Mouse (Mus musculus) liver, adult 2 months (tissue): ENCODE results near the gene Il4. TPM values are rescaled to one million over a fixed set of nuclear protein-coding genes. Genes with fewer than 3 reads are reported as not detected.

Source experiments
- DNase-seq: peaks from one replicate; pipeline ENCODE4 v3.0.0-alpha.2; 2011; ENCODE audit warnings: low read depth, low spot score; ENCODE audit errors: extremely low read depth
- H3K27ac ChIP-seq: fragments of 200-500 bp; replicated peaks from 2 replicates; pipeline ENCODE4 v1.5.1; 2012; ENCODE audit warnings: low read depth, mild to moderate bottlenecking, control low read depth, inconsistent platforms, low read length; ENCODE audit not compliant: insufficient read depth
- H3K27me3 ChIP-seq: fragments of 200-500 bp; 2 replicates; pipeline ENCODE4 v1.6.1; 2012; ENCODE audit warnings: mild to moderate bottlenecking, moderate library complexity, low read length, inconsistent platforms; ENCODE audit not compliant: control insufficient read depth, insufficient read depth
- H3K36me3 ChIP-seq: fragments of 200-500 bp; 2 replicates; pipeline ENCODE4 v1.6.1; 2012; ENCODE audit warnings: low read length, inconsistent platforms; ENCODE audit not compliant: control insufficient read depth, insufficient read depth
- H3K4me1 ChIP-seq: fragments of 200-500 bp; 2 replicates; pipeline ENCODE4 v1.6.1; 2011; ENCODE audit warnings: low read length; ENCODE audit not compliant: control insufficient read depth, insufficient read depth
- H3K4me3 ChIP-seq: fragments of 200-500 bp; 2 replicates; pipeline ENCODE4 v1.5.1; 2011; ENCODE audit warnings: low read depth, mild to moderate bottlenecking, control low read depth, low read length, moderate library complexity; ENCODE audit not compliant: insufficient read depth
- H3K79me2 ChIP-seq: fragments of 200-500 bp; 2 replicates; pipeline ENCODE4 v1.6.1; 2012; ENCODE audit warnings: inconsistent platforms, mild to moderate bottlenecking, low read length, moderate library complexity; ENCODE audit not compliant: control insufficient read depth, insufficient read depth
- H3K9ac ChIP-seq: fragments of 200-500 bp; 2 replicates; pipeline ENCODE4 v1.6.1; 2012; ENCODE audit warnings: low read depth, mild to moderate bottlenecking, control low read depth, inconsistent platforms, low read length
- CTCF ChIP-seq: fragments of 200-500 bp; IDR thresholded peaks from 2 replicates; pipeline ENCODE4 v1.5.1; 2011; ENCODE audit warnings: low read depth, low read length, control low read depth
- POLR2A ChIP-seq: fragments of 200-500 bp; IDR thresholded peaks from 2 replicates; pipeline ENCODE4 v1.6.1; 2011; ENCODE audit warnings: low read length, control low read depth; ENCODE audit not compliant: insufficient read depth; ENCODE audit errors: extremely low read depth
- WGBS: fragments of 180-500 bp; shearing (Covaris S2); methylation state at CpG from one replicate; pipeline ENCODE4 v1.1.7; 2018; 5-methylcytosine and 5-hydroxymethylcytosine counted together
- polyA plus RNA-seq: library from polyadenylated mRNA; depleted of rRNA; stranded (reverse); fragments of >200 nt; gene quantifications from 2 replicates; pipeline ENCODE4 v1.2.3, GENCODE M21; 2012
- total RNA-seq: library from RNA; depleted of rRNA; stranded (reverse); fragments of >200 nt; gene quantifications from 2 replicates; pipeline ENCODE4 v1.2.3, GENCODE M21; 2014

Il4 gene
- total and polyA plus RNA-seq, 2 experiments: 0.17 TPM; not detected in 1

DNA sequence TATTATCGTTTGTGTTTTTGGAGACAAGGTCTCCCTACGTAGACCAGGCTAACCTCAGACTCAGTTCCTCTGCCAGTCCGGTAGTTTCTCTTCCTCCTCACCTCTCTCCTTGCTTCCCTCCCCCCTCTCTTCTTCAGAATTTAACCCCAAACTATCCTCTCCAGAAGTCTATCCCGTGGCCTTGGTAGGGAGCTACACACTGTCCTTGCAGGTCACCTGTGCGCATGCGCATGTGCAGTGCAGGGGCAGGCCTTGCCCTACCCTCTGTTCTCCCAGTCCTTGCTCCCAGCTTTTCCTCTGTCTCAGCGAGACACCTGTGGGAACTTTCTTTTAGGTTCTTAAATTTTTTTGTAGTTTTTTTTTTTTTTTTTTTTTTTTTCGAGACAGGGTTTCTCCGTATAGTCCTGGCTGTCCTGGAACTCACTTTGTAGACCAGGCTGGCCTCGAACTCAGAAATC lies 19.4 kb upstream of the Il4 start:
- Histone ChIP-seq H3K9ac (no peak overlapping the region), H3K4me1 (no peaks in the 10 kb centered on the region), H3K79me2 (no peaks in the 10 kb centered on the region), H3K36me3 (no peaks in the 10 kb centered on the region), H3K27ac (no peak overlapping the region), H3K27me3 (peaks cover 10% of the 10 kb centered on the region), H3K4me3 (no peak overlapping the region)
- no peak for TF ChIP-seq POLR2A
- no peak for TF ChIP-seq CTCF
- 80% methylated on average over 10 of the region's 10 CpGs for WGBS
- no peak for DNase-seq

DNA sequence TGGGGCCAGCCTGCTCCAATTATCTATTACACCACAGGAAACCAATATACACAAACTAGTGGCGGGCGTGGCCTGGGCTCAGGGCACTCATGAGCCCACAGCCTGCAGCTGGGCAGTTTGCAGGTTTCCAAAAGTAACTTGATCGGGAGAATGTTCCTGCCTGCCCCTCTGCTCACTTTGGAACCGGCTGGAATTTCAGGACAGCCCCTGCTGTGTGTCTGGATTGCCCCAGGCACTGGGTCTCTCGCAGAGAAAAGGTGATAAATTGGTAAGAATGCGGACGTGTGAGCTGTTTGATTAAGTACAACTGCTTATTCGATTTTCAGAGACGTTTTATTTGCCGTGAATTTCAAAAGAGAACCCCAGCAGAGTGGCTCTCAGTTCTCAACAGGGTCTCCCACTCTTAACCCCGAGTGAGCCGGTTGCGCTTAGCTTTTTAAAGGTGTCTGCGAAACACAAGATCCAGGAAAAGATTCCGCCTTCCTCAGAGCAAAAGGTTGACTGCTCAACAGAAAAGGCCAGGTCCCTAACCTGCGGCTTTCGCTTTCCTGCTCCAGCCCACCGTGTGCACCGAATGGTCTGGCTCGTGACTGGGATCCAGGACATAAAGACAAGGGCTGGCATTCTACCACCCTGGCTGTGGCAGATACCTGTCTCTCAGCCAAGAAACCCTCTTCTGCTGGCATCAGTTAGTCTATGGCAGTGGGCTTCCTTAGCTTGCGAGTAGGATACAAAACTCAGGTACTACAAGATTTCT lies 18.8 kb upstream of the Il4 start:
- Histone ChIP-seq H3K4me3 (no peak overlapping the region), H3K79me2 (no peaks in the 10 kb centered on the region), H3K9ac (no peak overlapping the region), H3K27me3 (peaks cover 10% of the 10 kb centered on the region), H3K36me3 (no peaks in the 10 kb centered on the region), H3K4me1 (no peaks in the 10 kb centered on the region), H3K27ac (no peak overlapping the region)
- 44% methylated on average over 21 of the region's 21 CpGs for WGBS
- TF ChIP-seq POLR2A: no peak
- no peak for TF ChIP-seq CTCF
- DNase-seq: no peak

DNA sequence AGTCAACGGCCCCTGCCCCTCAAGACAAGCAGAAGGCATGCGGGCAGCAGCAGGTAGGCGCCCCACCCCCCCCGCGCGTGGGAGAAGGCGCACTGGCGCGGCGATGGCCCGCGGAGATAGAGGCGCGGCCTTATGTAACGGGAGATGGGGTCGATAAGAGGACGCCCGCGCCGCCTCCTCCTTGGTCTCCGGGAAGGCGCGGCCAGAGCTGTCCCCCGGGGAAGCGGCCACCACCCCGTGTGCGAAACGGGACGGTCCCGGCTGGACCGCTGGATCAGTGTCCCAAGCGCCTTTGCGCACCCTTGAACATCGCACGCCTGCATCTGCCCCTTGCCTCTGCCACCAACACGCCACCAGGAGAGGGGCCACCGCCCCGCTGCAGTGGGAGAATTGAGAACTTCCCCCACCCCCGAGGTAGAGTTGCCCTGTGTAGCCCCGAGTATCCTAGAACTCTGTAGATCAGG lies 17.7 kb upstream of the Il4 start:
- Histone ChIP-seq H3K9ac (no peak overlapping the region), H3K36me3 (no peaks in the 10 kb centered on the region), H3K4me3 (peak overlapping the region; percentile 5; the same call in 1 of the 2 replicates), H3K4me1 (no peaks in the 10 kb centered on the region), H3K27me3 (peaks cover 10% of the 10 kb centered on the region), H3K79me2 (no peaks in the 10 kb centered on the region), H3K27ac (no peak overlapping the region)
- WGBS: 6% methylated on average over 40 of the region's 40 CpGs
- no peak for TF ChIP-seq POLR2A
- TF ChIP-seq CTCF: no peak
- no peak for DNase-seq

DNA sequence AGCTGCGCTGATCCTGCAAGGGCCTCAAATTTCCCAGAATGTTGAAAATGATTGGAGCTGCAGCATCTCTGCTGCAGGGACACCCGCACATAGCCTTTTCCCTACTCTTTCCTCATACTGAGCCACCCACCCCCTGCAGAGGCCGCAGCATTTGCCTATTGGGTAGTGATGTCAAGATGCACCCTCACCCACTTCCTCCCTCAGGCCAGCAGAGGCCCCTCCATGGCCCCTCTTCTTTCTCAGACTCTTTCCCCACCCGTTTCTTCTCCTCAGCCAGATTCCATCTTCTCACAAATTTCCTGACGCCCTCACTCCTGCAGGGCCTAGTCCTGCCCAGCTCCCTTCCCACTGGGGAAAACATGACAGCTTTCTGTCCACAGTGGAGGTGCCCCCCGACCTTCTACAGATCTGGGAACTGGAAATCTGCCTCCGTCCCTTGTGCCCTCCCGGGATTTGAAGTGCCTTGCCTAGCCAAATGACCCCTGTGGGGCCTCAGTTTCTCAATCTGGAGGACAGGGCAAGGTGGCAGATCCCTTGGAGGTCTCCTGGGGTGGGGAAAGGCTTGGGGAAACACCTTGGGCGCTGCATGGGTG lies 17.2 kb upstream of the Il4 start:
- no peak overlapping the region for H3K9ac ChIP-seq
- no peaks in the 10 kb centered on the region for H3K4me1 ChIP-seq
- H3K36me3 ChIP-seq: no peaks in the 10 kb centered on the region
- WGBS: 64% methylated on average over 9 of the region's 9 CpGs
- no peak overlapping the region for H3K27ac ChIP-seq
- TF ChIP-seq POLR2A (no peak), CTCF (no peak)
- H3K79me2 ChIP-seq: no peaks in the 10 kb centered on the region
- H3K4me3 ChIP-seq: no peak overlapping the region
- DNase-seq: no peak
- peaks cover 10% of the 10 kb centered on the region for H3K27me3 ChIP-seq

DNA sequence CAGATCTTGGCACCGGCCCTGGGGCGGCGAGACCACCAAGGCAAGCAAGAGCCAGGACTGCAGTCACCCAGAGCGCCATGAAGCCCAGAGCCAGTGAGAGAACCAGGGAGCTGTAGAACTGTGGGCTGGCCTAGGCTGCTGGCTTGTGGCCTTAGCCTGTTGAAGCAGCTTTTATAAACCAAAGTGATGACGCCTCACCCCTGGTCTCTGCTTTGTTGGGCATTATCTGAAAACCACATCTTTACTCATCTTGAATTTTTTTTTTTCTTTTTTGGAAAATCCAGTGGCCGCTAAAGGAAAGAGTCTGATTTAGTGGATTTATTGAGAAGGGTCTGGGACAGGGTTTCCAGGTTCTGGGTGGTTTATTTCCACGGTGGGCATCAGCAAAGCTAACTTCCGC lies 16.1 kb upstream of the Il4 start, which contains the start of gene Il13:
Gene Il13, minus strand, starts transcription at position 147 of the 400 bp plus-strand sequence.
- Histone ChIP-seq H3K9ac (no peak within 1 kb of the TSS), H3K27ac (no peak within 1 kb of the TSS), H3K4me3 (no peak within 1 kb of the TSS), H3K4me1 (no peaks in the 10 kb centered on the region), H3K36me3 (no peaks in the 10 kb centered on the region), H3K79me2 (no peaks in the 10 kb centered on the region), H3K27me3 (peaks cover 10% of the 10 kb centered on the region)
- DNase-seq: no peak
- TF ChIP-seq CTCF (no peak), POLR2A (no peak)
- 95% methylated on average over 8 of the region's 8 CpGs for WGBS

DNA sequence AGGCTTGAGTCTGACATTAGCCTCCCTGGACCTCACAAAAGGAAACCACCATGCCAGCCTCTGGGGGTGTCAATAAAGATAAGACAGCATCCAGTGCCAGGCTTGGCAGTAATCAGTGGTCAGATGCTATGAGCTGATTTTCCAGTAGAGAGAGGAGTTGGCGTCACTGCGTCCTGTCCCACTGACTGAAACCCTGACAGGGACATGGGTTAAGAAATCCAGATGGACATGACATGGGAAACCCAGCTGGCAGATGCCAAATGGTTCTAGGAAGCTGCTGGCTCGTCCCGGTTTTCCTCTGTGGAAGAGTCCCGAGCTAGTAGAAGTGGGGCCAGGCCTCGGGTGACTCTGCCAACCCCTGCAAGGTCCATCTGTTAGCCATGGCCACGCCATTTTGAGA lies 15.2 kb upstream of the Il4 start:
- no peak overlapping the region for H3K9ac ChIP-seq
- H3K27ac ChIP-seq: no peak overlapping the region
- no peaks in the 10 kb centered on the region for H3K79me2 ChIP-seq
- TF ChIP-seq POLR2A (no peak), CTCF (no peak)
- DNase-seq: no peak
- no peaks in the 10 kb centered on the region for H3K36me3 ChIP-seq
- WGBS: 88% methylated on average over 7 of the region's 7 CpGs
- no peak overlapping the region for H3K4me3 ChIP-seq
- H3K27me3 ChIP-seq: peaks cover 10% of the 10 kb centered on the region
- H3K4me1 ChIP-seq: no peaks in the 10 kb centered on the region
